Mouse (Mus musculus) midbrain, postnatal 0 days (tissue): ENCODE measurements around the gene Spata17. TPM values are rescaled to one million over a fixed set of nuclear protein-coding genes. Genes with fewer than 3 reads are reported as not detected.

Experiments used
- ATAC-seq: fragments of 200-750 bp; cut with Nextera tagmentation; 2 replicates; pipeline ENCODE4 v1.8.0; 2017; ENCODE audit warnings: moderate number of reproducible peaks, mild to moderate bottlenecking, moderate TSS enrichment, moderate library complexity; ENCODE audit not compliant: low FRiP score
- DNase-seq: peaks from one replicate; pipeline ENCODE4 v3.0.0-alpha.2; 2015; ENCODE audit warnings: low spot score
- H3K27ac ChIP-seq: fragments of 300-500 bp; sonication (generic); 2 replicates; pipeline ENCODE4 v1.5.1; 2014; ENCODE audit warnings: low read depth, mild to moderate bottlenecking, low read length, mixed read lengths
- H3K27me3 ChIP-seq: fragments of 300-500 bp; sonication (generic); 2 replicates; pipeline ENCODE4 v1.6.1; 2014; ENCODE audit warnings: low read length, control low read depth, mixed read lengths; ENCODE audit not compliant: insufficient read depth
- H3K36me3 ChIP-seq: fragments of 300-500 bp; sonication (generic); 2 replicates; pipeline ENCODE4 v1.6.1; 2014; ENCODE audit warnings: low read length, control low read depth, mixed read lengths; ENCODE audit not compliant: insufficient read depth
- H3K4me1 ChIP-seq: fragments of 300-500 bp; sonication (generic); 2 replicates; pipeline ENCODE4 v1.6.1; 2014; ENCODE audit warnings: mild to moderate bottlenecking, control low read depth, antibody characterized with exemption, low read length, mixed read lengths; ENCODE audit not compliant: insufficient read depth
- H3K4me2 ChIP-seq: fragments of 300-500 bp; sonication (generic); 2 replicates; pipeline ENCODE4 v1.6.1; 2014; ENCODE audit warnings: low read depth, mild to moderate bottlenecking, low read length, mixed read lengths; ENCODE audit not compliant: poor library complexity, severe bottlenecking
- H3K4me3 ChIP-seq: fragments of 300-500 bp; sonication (generic); 2 replicates; pipeline ENCODE4 v1.5.1; 2014; ENCODE audit warnings: low read depth, mild to moderate bottlenecking, low read length, moderate library complexity
- H3K9ac ChIP-seq: fragments of 300-500 bp; sonication (generic); replicated peaks from 2 replicates; pipeline ENCODE4 v1.6.1; 2014; ENCODE audit warnings: mild to moderate bottlenecking, low read length, moderate library complexity, mixed read lengths; ENCODE audit not compliant: poor library complexity, severe bottlenecking
- H3K9me3 ChIP-seq: fragments of 300-500 bp; sonication (generic); 2 replicates; pipeline ENCODE4 v1.6.1; 2016; ENCODE audit warnings: low read length, control low read depth
- CTCF ChIP-seq: IDR thresholded peaks from 2 replicates; pipeline ENCODE4 v1.5.1; 2016; ENCODE audit warnings: antibody characterized with exemption, mild to moderate bottlenecking
- WGBS: fragments of 180-500 bp; shearing (Covaris S2); extraction: QIAGEN DNeasy Blood & Tissue Kit; methylation state at CpG from one replicate; pipeline ENCODE4 v1.1.7; 2014; 5-methylcytosine and 5-hydroxymethylcytosine counted together
- polyA plus RNA-seq: library from polyadenylated mRNA; unstranded; fragments of >200 nt; fragmentation: Nextera tagmentation; extraction: Ambion mirVana; gene quantifications from 2 replicates; pipeline ENCODE4 v1.2.1, GENCODE M21; 2015
- total RNA-seq: library from RNA; depleted of rRNA; stranded (reverse); fragments of >200 nt; gene quantifications from 2 replicates; pipeline ENCODE4 v1.2.3, GENCODE M21; 2014; rRNA removed

The Spata17 gene
- total RNA-seq (1.2 TPM in 1 of 2 replicates, not detected in the other), polyA plus RNA-seq (0.61 and 1.3 TPM in 2 replicates)

DNA sequence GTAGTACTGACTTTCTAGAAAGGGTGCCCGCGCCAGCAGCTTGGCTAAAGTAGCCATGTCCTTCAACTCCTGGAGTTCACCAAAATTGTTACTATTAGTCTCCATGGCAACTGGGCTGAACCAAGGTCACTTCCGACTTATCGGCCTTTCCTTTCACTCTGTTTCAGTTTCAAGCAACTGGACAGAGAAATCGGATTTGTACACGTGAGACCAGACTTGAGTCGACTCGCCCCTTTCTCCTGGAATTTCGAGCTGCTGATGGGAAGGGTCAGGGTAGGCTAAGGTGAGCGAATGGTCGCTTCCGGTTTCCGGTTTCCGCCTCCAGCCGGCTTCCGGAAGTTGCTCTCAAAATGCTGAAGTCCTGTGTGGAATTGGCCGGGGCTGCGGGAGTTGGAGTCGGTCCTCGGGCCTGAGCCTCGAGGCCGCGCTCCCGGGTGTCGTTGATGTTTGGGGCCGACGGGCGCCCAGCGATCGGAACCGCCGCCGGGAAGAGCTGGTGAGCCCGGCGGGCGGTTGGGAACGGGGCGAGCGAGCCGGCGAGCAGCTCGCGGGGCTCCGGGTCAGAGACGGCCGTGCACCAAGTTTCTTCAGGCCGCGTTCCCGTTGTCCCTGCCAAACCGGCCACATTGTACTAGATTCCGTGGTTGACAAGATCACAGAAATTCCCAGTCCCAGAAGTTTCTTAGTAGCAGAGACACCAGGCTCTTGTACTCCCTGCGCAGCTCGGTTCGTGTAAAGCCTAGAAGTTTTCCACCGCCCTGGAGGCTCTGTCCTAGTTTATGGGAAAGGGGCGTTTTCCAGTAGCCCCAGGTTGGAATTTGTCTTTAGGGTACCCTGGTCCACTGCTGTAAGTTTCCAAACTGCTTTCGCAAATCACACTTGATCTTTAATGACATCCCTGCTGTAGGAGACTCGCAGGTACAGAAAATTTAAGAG lies at the start of gene Spata17, which contains the start of gene Gpatch2:
Spata17 (minus strand) TSS at position 285 of the 936 bp plus-strand sequence.
Gpatch2 (plus strand) TSS at position 328 of the 936 bp plus-strand sequence.
- Histone ChIP-seq H3K4me2 (peak within 1 kb of the TSS; percentile 89), H3K27me3 (no peaks in the 10 kb centered on the region), H3K36me3 (no peaks in the 10 kb centered on the region), H3K4me3 (peak within 1 kb of the TSS; percentile 90), H3K9ac (peak within 1 kb of the TSS; percentile 74), H3K4me1 (no peaks in the 10 kb centered on the region), H3K9me3 (no peaks in the 10 kb centered on the region), H3K27ac (peak within 1 kb of the TSS; percentile 85)
- TF ChIP-seq CTCF = no peak
- 1% methylated on average over 58 of the region's 58 CpGs for WGBS
- DNase-seq (peak; percentile 87), ATAC-seq (peak; percentile 90)

DNA sequence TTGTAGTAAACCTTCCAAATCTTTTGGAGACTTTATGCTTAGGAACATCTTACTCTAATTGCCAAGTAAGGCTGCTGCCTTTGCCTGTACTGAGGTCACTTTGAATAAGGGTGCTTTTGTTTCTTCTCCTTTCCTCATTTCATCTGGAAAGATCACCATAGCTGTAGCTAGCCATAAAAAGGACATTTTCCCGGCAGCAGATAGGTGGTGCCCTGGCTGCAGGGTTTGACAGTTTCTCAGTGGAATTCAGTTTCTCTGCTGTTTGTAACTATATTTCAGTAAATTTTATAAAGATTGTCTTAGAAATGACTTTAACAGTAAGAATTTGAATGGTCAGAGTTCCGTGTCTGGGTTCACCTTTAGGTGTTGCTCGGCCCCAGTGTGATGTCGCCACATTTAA lies 43.5 kb upstream of the Spata17 start:
- Histone ChIP-seq H3K9me3 (no peaks in the 10 kb centered on the region), H3K4me2 (no peak overlapping the region), H3K9ac (no peak overlapping the region), H3K36me3 (no peaks in the 10 kb centered on the region), H3K27me3 (no peaks in the 10 kb centered on the region), H3K27ac (no peak overlapping the region), H3K4me3 (no peak overlapping the region), H3K4me1 (no peaks in the 10 kb centered on the region)
- WGBS = 77% methylated on average over 4 of the region's 4 CpGs
- TF ChIP-seq CTCF = peak; percentile 66
- DNase-seq (no peak), ATAC-seq (no peak)

GRCm38 (mm10) chr1:187250741-187251262 lies 35.5 kb upstream of the Spata17 start:
- H3K9ac ChIP-seq = no peak overlapping the region
- ATAC-seq (no peak), DNase-seq (no peak)
- no peaks in the 10 kb centered on the region for H3K36me3 ChIP-seq
- H3K4me3 ChIP-seq = no peak overlapping the region
- no peak for TF ChIP-seq CTCF
- WGBS = 95% methylated on average over 1 of the region's 1 CpGs
- H3K9me3 ChIP-seq = no peaks in the 10 kb centered on the region
- no peak overlapping the region for H3K27ac ChIP-seq
- H3K27me3 ChIP-seq = no peaks in the 10 kb centered on the region
- H3K4me2 ChIP-seq = no peak overlapping the region
- H3K4me1 ChIP-seq = no peaks in the 10 kb centered on the region

GRCm38 (mm10) chr1:187244734-187245133 lies 29.5 kb upstream of the Spata17 start:
- Histone ChIP-seq H3K9me3 (no peaks in the 10 kb centered on the region), H3K4me1 (no peaks in the 10 kb centered on the region), H3K4me3 (no peak overlapping the region), H3K27ac (no peak overlapping the region), H3K4me2 (no peak overlapping the region), H3K36me3 (no peaks in the 10 kb centered on the region), H3K9ac (no peak overlapping the region), H3K27me3 (no peaks in the 10 kb centered on the region)
- DNase-seq (no peak), ATAC-seq (no peak)
- whole genome bisulfite sequencing = 88% methylated on average over 5 of the region's 5 CpGs
- no peak for TF ChIP-seq CTCF

DNA sequence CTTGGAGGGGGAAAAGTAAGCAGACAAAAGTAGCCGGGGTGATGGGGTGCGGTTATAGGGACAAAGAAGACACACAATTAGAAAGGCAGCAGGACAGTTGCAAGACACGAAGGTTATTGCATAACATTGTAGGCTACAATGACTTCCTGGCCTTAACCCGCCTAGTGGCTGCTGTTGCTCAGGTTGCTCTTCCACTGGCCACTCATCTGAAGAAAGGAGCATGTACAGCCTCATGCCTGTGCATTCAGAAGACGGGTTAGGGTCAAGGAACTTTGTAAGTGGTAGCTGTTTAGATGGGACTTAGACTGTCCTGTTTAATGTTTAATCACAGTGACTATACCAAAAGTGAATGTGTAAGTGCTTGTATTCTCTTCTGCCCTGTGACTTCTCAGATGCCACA lies 26.1 kb upstream of the Spata17 start:
- no peaks in the 10 kb centered on the region for H3K27me3 ChIP-seq
- H3K9me3 ChIP-seq = no peaks in the 10 kb centered on the region
- no peaks in the 10 kb centered on the region for H3K4me1 ChIP-seq
- no peak overlapping the region for H3K27ac ChIP-seq
- no peak overlapping the region for H3K4me2 ChIP-seq
- H3K36me3 ChIP-seq = no peaks in the 10 kb centered on the region
- DNase-seq (no peak), ATAC-seq (no peak)
- H3K4me3 ChIP-seq = no peak overlapping the region
- no peak for TF ChIP-seq CTCF
- 94% methylated on average over 5 of the region's 5 CpGs for WGBS
- no peak overlapping the region for H3K9ac ChIP-seq

DNA sequence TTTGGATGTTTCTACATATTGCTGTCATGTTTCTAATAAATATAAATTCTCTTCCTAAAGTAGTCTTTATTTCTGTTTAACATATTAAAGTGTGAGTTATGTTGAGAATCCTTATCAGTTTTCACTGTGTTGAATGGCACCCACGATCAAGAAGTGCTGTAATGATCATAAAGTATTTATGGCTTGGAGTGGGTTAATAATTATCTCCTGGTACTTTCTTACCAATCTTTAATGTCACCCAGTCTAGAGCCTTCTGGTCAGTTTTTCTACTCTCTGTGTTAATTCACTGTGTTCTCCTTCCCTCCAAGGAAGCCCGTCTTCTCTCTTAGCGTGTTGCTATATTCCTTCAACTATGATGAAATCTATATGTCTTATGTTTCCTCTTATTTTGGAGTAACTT lies 25.0 kb upstream of the Spata17 start:
- Histone ChIP-seq H3K4me3 (no peak overlapping the region), H3K9ac (no peak overlapping the region), H3K4me1 (no peaks in the 10 kb centered on the region), H3K4me2 (no peak overlapping the region), H3K27ac (no peak overlapping the region), H3K36me3 (no peaks in the 10 kb centered on the region), H3K9me3 (no peaks in the 10 kb centered on the region), H3K27me3 (no peaks in the 10 kb centered on the region)
- 97% methylated on average over 3 of the region's 3 CpGs for WGBS
- no peak for TF ChIP-seq CTCF
- DNase-seq = no peak
- no peak for ATAC-seq
